In genomic region chr2:118524811-118525210, GRCm38 (mm10) we compare ENCODE assay signal across 17 mouse cellular contexts.
"Had no signal": no experiment of that assay in that cellular context is flagged by ENCODE, and none has a peak within 500 bp of the region (broad histone marks: within the 10 kb centered on the region; RNA-seq: fewer than 3 reads in every experiment).

No protein-coding gene starts in this region.

- ATAC-seq: liver, embryonic 12.5 days; midbrain, embryonic 16.5 days had no signal

- H3K36me3 ChIP-seq: liver, embryonic 12.5 days; midbrain, embryonic 12.5 days; neural tube, embryonic 13.5 days; neural tube, embryonic 15.5 days had no signal

- DNase-seq: lung, adult 18-20 months; lung, embryonic 14.5 days; lung, postnatal 10 days; lung, postnatal 4 days; midbrain, embryonic 14.5 days; retina, postnatal 1 day; right cerebral cortex, adult 18-20 months; right cerebral cortex, postnatal 25 days; right cerebral cortex, postnatal 4 days; spleen, adult 18-20 months had no signal

- H3K4me2 ChIP-seq: liver, embryonic 12.5 days; lung, embryonic 14.5 days; midbrain, embryonic 12.5 days; neural tube, embryonic 13.5 days; neural tube, embryonic 15.5 days had no signal

- H3K27me3 ChIP-seq: liver, embryonic 12.5 days; midbrain, embryonic 12.5 days; neural tube, embryonic 13.5 days; neural tube, embryonic 15.5 days had no signal

- H3K9ac ChIP-seq: liver, embryonic 12.5 days; liver, embryonic 14.5 days; lung, embryonic 14.5 days; midbrain, embryonic 12.5 days; neural tube, embryonic 13.5 days; neural tube, embryonic 15.5 days had no signal

- H3K27ac ChIP-seq: liver, embryonic 12.5 days; liver, embryonic 14.5 days; midbrain, embryonic 12.5 days; neural tube, embryonic 13.5 days; neural tube, embryonic 15.5 days had no signal

- H3K4me3 ChIP-seq: liver, embryonic 12.5 days; midbrain, embryonic 12.5 days; myocyte; neural tube, embryonic 13.5 days; neural tube, embryonic 15.5 days had no signal

- H3K9me3 ChIP-seq: liver, embryonic 12.5 days; midbrain, embryonic 12.5 days; neural tube, embryonic 13.5 days; neural tube, embryonic 15.5 days had no signal
